Mouse (Mus musculus) heart, postnatal 0 days (tissue): ENCODE data around the gene Pdzd9.

Experiments used
- CTCF ChIP-seq: IDR thresholded peaks from 2 replicates; pipeline ENCODE4 v1.5.1; 2016; ENCODE audit warnings: antibody characterized with exemption, control low read depth, low read depth
- EP300 ChIP-seq: IDR thresholded peaks from 2 replicates; pipeline ENCODE4 v1.6.1; 2016; ENCODE audit warnings: antibody characterized with exemption, low read depth

- TF ChIP-seq CTCF (no peak), EP300 (no peak)
Observed at GRCm38 (mm10) chr7:120620075-120620771, 49.9 kb downstream of the Pdzd9 start.
